Mouse (Mus musculus): ENCODE results near the gene Vmn2r11.
"Not testable (repeated sequence)": the region's sequence is repeated elsewhere in the genome, so short reads cannot be mapped to it uniquely, and the experiment has no call there.

Vmn2r11 gene

GRCm38 (mm10) chr5:109059469-109059868, at the start of gene Vmn2r11:
Vmn2r11 (minus strand) TSS chr5:109059569.
- not testable (repeated sequence) for DNase-seq

GRCm38 (mm10) chr5:109097850-109098249, 38.5 kb upstream of the Vmn2r11 start, which contains the start of gene Vmn2r12:
Vmn2r12 (minus strand) TSS chr5:109097950.
- not testable (repeated sequence) for DNase-seq

- not testable (repeated sequence) for DNase-seq
Observed at GRCm38 (mm10) chr5:109096482-109096881, 37.1 kb upstream of the Vmn2r11 start.

- DNase-seq, result not testable (repeated sequence)
Observed at GRCm38 (mm10) chr5:109072016-109072415, 12.6 kb upstream of the Vmn2r11 start.

GRCm38 (mm10) chr5:109055286-109055685, 4.1 kb downstream of the Vmn2r11 start:
- no peak for DNase-seq

- no peak for DNase-seq
Observed at GRCm38 (mm10) chr5:109032591-109032990, 26.8 kb downstream of the Vmn2r11 start.

- not testable (repeated sequence) for DNase-seq
Observed at GRCm38 (mm10) chr5:109006427-109006826, 52.9 kb downstream of the Vmn2r11 start, which contains the start of gene Vmn2r10. Vmn2r10 (minus strand) TSS chr5:109006527.

All from kidney, postnatal 25 days (tissue).